Comparison of ENCODE assay signal across 19 mouse cellular contexts in genomic region chr10:99681932-99682331, GRCm38 (mm10).
DNase-seq lines count a peak whose midpoint lies in the region; ATAC-seq lines count a peak whose summit lies in the region.
"Had no signal": no experiment of that assay in that cellular context is flagged by ENCODE, and none has a peak within 500 bp of the region (broad histone marks: within the 10 kb centered on the region; RNA-seq: fewer than 3 reads in every experiment).

No protein-coding gene starts in this region.

- peaks cover 4% of the 10 kb centered on the region; the same call in 1 of the 2 replicates for H3K4me1 ChIP-seq in forebrain, embryonic 11.5 days (replicated peaks; ENCODE audit: control insufficient read depth, insufficient read depth, low read length)
- peaks cover 9% of the 10 kb centered on the region for H3K4me1 ChIP-seq in forebrain, embryonic 16.5 days (replicated peaks; ENCODE audit: control insufficient read depth, insufficient read depth, low read length)
- no peaks in the 10 kb centered on the region; the same call in 1 of the 2 replicates for H3K4me1 ChIP-seq in neural tube, embryonic 12.5 days
- no peaks in the 10 kb centered on the region for H3K4me1 ChIP-seq in neural tube, embryonic 15.5 days
- peaks cover 8% of the 10 kb centered on the region; the same call in 1 of the 2 replicates for H3K4me1 ChIP-seq in midbrain, embryonic 12.5 days

- ATAC-seq in forebrain, embryonic 11.5 days (replicated peaks; ENCODE audit: low FRiP score) = 0 out of 2 replicates have a peak, but pooled peaks have one; percentile 31
- no peak for ATAC-seq in forebrain, embryonic 16.5 days
- ATAC-seq in neural tube, embryonic 12.5 days (ENCODE audit: low FRiP score, low read depth) = 0 out of 2 replicates have a peak, but pooled peaks have one; percentile 44
- no peak; the same call in 1 of the 2 replicates for ATAC-seq in neural tube, embryonic 15.5 days (ENCODE audit: low FRiP score)
- ATAC-seq in midbrain, embryonic 12.5 days (ENCODE audit: low FRiP score, low read depth) = peak; percentile 47; the same call in 1 of the 2 replicates

- WGBS in forebrain, embryonic 11.5 days = 38% methylated on average over 4 of the region's 4 CpGs
- WGBS in forebrain, embryonic 16.5 days = 30% methylated on average over 4 of the region's 4 CpGs
- WGBS in neural tube, embryonic 12.5 days = 71% methylated on average over 4 of the region's 4 CpGs
- 67% methylated on average over 4 of the region's 4 CpGs for WGBS in neural tube, embryonic 15.5 days
- 47% methylated on average over 4 of the region's 4 CpGs for WGBS in midbrain, embryonic 12.5 days

- H3K4me2 ChIP-seq in forebrain, embryonic 11.5 days (ENCODE audit: low read depth, low read length, severe bottlenecking) = no peak overlapping the region
- no peak overlapping the region for H3K4me2 ChIP-seq in forebrain, embryonic 16.5 days (ENCODE audit: low read length)
- H3K4me2 ChIP-seq in neural tube, embryonic 12.5 days (replicated peaks) = no peak overlapping the region
- H3K4me2 ChIP-seq in neural tube, embryonic 15.5 days = no peak overlapping the region
- no peak overlapping the region for H3K4me2 ChIP-seq in midbrain, embryonic 12.5 days (replicated peaks)
- H3K4me2 ChIP-seq: heart, embryonic 12.5 days had no signal

- DNase-seq in forebrain, embryonic 11.5 days (ENCODE audit: low spot score) = no peak
- peak; percentile 72 for DNase-seq in splenic B cell, adult 2 months (ENCODE audit: low read depth, low spot score)
- DNase-seq in left cerebral cortex, adult 8-10 months (ENCODE audit: low spot score in 2 of 2) = no peak
- no peak for DNase-seq in urinary bladder, adult 18-20 months (ENCODE audit: low spot score in 2 of 2)
- DNase-seq: cerebellum, adult 8-10 months; gastrocnemius, adult 2 months; heart, postnatal 14 days; kidney, adult 8-10 months; kidney, postnatal 14 days; liver; lung, postnatal 14 days; right cerebral cortex, postnatal 4 days; thymus, adult 18-20 months had no signal

- no peak overlapping the region for H3K4me3 ChIP-seq in forebrain, embryonic 11.5 days (ENCODE audit: low read depth, low read length)
- no peak overlapping the region for H3K4me3 ChIP-seq in forebrain, embryonic 16.5 days (replicated peaks; ENCODE audit: low read length)
- no peak overlapping the region for H3K4me3 ChIP-seq in neural tube, embryonic 12.5 days
- no peak overlapping the region for H3K4me3 ChIP-seq in neural tube, embryonic 15.5 days (replicated peaks)
- H3K4me3 ChIP-seq in midbrain, embryonic 12.5 days = no peak overlapping the region
- H3K4me3 ChIP-seq: embryonic facial prominence, embryonic 10.5 days; gastrocnemius, adult 2 months; heart, embryonic 12.5 days had no signal

- H3K27ac ChIP-seq in forebrain, embryonic 11.5 days (ENCODE audit: low read depth, low read length) = 0 out of 2 replicates have a peak overlapping the region, but pooled peaks have one; percentile 21
- H3K27ac ChIP-seq in forebrain, embryonic 16.5 days (ENCODE audit: low read length) = no peak overlapping the region
- H3K27ac ChIP-seq in neural tube, embryonic 12.5 days = no peak overlapping the region
- H3K27ac ChIP-seq in neural tube, embryonic 15.5 days (replicated peaks) = no peak overlapping the region
- no peak overlapping the region for H3K27ac ChIP-seq in midbrain, embryonic 12.5 days (replicated peaks)
- H3K27ac ChIP-seq: embryonic facial prominence, embryonic 10.5 days; gastrocnemius, adult 2 months had no signal

- H3K27me3 ChIP-seq in forebrain, embryonic 11.5 days (ENCODE audit: control insufficient read depth, insufficient read depth, low read length) = no peaks in the 10 kb centered on the region
- H3K27me3 ChIP-seq in forebrain, embryonic 16.5 days (replicated peaks; ENCODE audit: control insufficient read depth, insufficient read depth, low read length) = no peaks in the 10 kb centered on the region
- H3K27me3 ChIP-seq in neural tube, embryonic 12.5 days (replicated peaks) = no peaks in the 10 kb centered on the region
- H3K27me3 ChIP-seq in neural tube, embryonic 15.5 days (replicated peaks) = no peaks in the 10 kb centered on the region
- no peaks in the 10 kb centered on the region for H3K27me3 ChIP-seq in midbrain, embryonic 12.5 days
- no peaks in the 10 kb centered on the region for H3K27me3 ChIP-seq in splenic B cell, adult 2 months (ENCODE audit: control insufficient read depth, insufficient read depth, low read length, poor library complexity, severe bottlenecking)
- H3K27me3 ChIP-seq: heart, embryonic 12.5 days had no signal

- H3K9ac ChIP-seq in forebrain, embryonic 11.5 days (ENCODE audit: low read length) = no peak overlapping the region
- no peak overlapping the region for H3K9ac ChIP-seq in forebrain, embryonic 16.5 days (replicated peaks; ENCODE audit: low read depth, low read length)
- H3K9ac ChIP-seq in neural tube, embryonic 12.5 days = no peak overlapping the region
- no peak overlapping the region for H3K9ac ChIP-seq in neural tube, embryonic 15.5 days (replicated peaks)
- no peak overlapping the region for H3K9ac ChIP-seq in midbrain, embryonic 12.5 days (replicated peaks)
- H3K9ac ChIP-seq: heart, embryonic 12.5 days had no signal

- no peaks in the 10 kb centered on the region for H3K36me3 ChIP-seq in forebrain, embryonic 11.5 days (ENCODE audit: control insufficient read depth, insufficient read depth, low read length)
- H3K36me3 ChIP-seq in forebrain, embryonic 16.5 days (ENCODE audit: control insufficient read depth, insufficient read depth) = no peaks in the 10 kb centered on the region
- no peaks in the 10 kb centered on the region for H3K36me3 ChIP-seq in neural tube, embryonic 12.5 days
- H3K36me3 ChIP-seq in neural tube, embryonic 15.5 days = no peaks in the 10 kb centered on the region
- H3K36me3 ChIP-seq in midbrain, embryonic 12.5 days = no peaks in the 10 kb centered on the region
- H3K36me3 ChIP-seq in splenic B cell, adult 2 months (ENCODE audit: control insufficient read depth, insufficient read depth, low read length, poor library complexity, severe bottlenecking) = no peaks in the 10 kb centered on the region
- H3K36me3 ChIP-seq: embryonic facial prominence, embryonic 10.5 days; heart, embryonic 12.5 days had no signal

- H3K9me3 ChIP-seq in forebrain, embryonic 11.5 days (ENCODE audit: control insufficient read depth, low read length) = no peaks in the 10 kb centered on the region
- H3K9me3 ChIP-seq in forebrain, embryonic 16.5 days (ENCODE audit: control insufficient read depth, low read length) = no peaks in the 10 kb centered on the region
- no peaks in the 10 kb centered on the region for H3K9me3 ChIP-seq in neural tube, embryonic 12.5 days
- no peaks in the 10 kb centered on the region for H3K9me3 ChIP-seq in neural tube, embryonic 15.5 days (replicated peaks)
- no peaks in the 10 kb centered on the region for H3K9me3 ChIP-seq in midbrain, embryonic 12.5 days
- H3K9me3 ChIP-seq: embryonic facial prominence, embryonic 10.5 days; heart, embryonic 12.5 days had no signal

Comparison
In these comparisons a context has a peak if more than half of its experiments do, and no peak if none do; other contexts are left out.
1. ATAC-seq: peak in forebrain, embryonic 11.5 days (single experiment), neural tube, embryonic 12.5 days (single experiment) and midbrain, embryonic 12.5 days (single experiment); none in forebrain, embryonic 16.5 days (single experiment) and neural tube, embryonic 15.5 days (single experiment).